Mouse (Mus musculus) hindbrain, embryonic 14.5 days (tissue): ENCODE data around the gene Pnpla1. TPM values are rescaled to one million over a fixed set of nuclear protein-coding genes. Genes with fewer than 3 reads are reported as not detected.
"Not testable (repeated sequence)": the region's sequence is repeated elsewhere in the genome, so short reads cannot be mapped to it uniquely, and the experiment has no call there.

Source experiments
- ATAC-seq: fragments of 200-750 bp; cut with Nextera tagmentation; 2 replicates; pipeline ENCODE4 v1.8.0; 2017; ENCODE audit warnings: moderate number of reproducible peaks, mild to moderate bottlenecking, moderate TSS enrichment, moderate library complexity; ENCODE audit not compliant: low FRiP score
- DNase-seq: peaks from one replicate; pipeline ENCODE4 v3.0.0-alpha.2; 2015; ENCODE audit warnings: low spot score
- H3K27ac ChIP-seq: fragments of 300-500 bp; sonication (generic); 2 replicates; pipeline ENCODE4 v1.5.1; 2014; ENCODE audit warnings: mild to moderate bottlenecking, moderate library complexity
- H3K27me3 ChIP-seq: fragments of 300-500 bp; sonication (generic); 2 replicates; pipeline ENCODE4 v1.6.1; 2014; ENCODE audit warnings: mild to moderate bottlenecking, low read length, mixed read lengths; ENCODE audit not compliant: control insufficient read depth, insufficient read depth
- H3K36me3 ChIP-seq: fragments of 300-500 bp; sonication (generic); replicated peaks from 2 replicates; pipeline ENCODE4 v1.6.1; 2014; ENCODE audit not compliant: control insufficient read depth, insufficient read depth
- H3K4me1 ChIP-seq: fragments of 300-500 bp; sonication (generic); replicated peaks from 2 replicates; pipeline ENCODE4 v1.6.1; 2014; ENCODE audit warnings: antibody characterized with exemption, low read length, mixed read lengths; ENCODE audit not compliant: control insufficient read depth, insufficient read depth
- H3K4me2 ChIP-seq: fragments of 300-500 bp; sonication (generic); replicated peaks from 2 replicates; pipeline ENCODE4 v1.6.1; 2014; ENCODE audit warnings: mild to moderate bottlenecking, moderate library complexity
- H3K4me3 ChIP-seq: fragments of 300-500 bp; sonication (generic); replicated peaks from 2 replicates; pipeline ENCODE4 v1.5.1; 2014; ENCODE audit warnings: mild to moderate bottlenecking, low read length
- H3K9ac ChIP-seq: fragments of 300-500 bp; sonication (generic); 2 replicates; pipeline ENCODE4 v1.6.1; 2014
- H3K9me3 ChIP-seq: fragments of 300-500 bp; sonication (generic); 2 replicates; pipeline ENCODE4 v1.6.1; 2016; ENCODE audit warnings: low read length; ENCODE audit not compliant: control insufficient read depth
- whole genome bisulfite sequencing: fragments of 180-500 bp; shearing (Covaris S2); extraction: QIAGEN DNeasy Blood & Tissue Kit; methylation state at CpG from one replicate; pipeline ENCODE4 v1.1.7; 2014; 5-methylcytosine and 5-hydroxymethylcytosine counted together
- polyA plus RNA-seq: library from polyadenylated mRNA; unstranded; fragments of >200 nt; fragmentation: Nextera tagmentation; extraction: Ambion mirVana; gene quantifications from 2 replicates; pipeline ENCODE4 v1.2.1, GENCODE M21; 2014

Gene Pnpla1
- polyA plus RNA-seq, 1 experiment from 2014 or later, result not detected

GRCm38 (mm10) chr17:28834676-28835075 is 23.5 kb upstream of the Pnpla1 start:
- Histone ChIP-seq H3K27ac (no peak overlapping the region), H3K4me2 (no peak overlapping the region), H3K27me3 (no peaks in the 10 kb centered on the region), H3K4me3 (no peak overlapping the region), H3K4me1 (no peaks in the 10 kb centered on the region), H3K36me3 (peaks cover 83% of the 10 kb centered on the region), H3K9me3 (no peaks in the 10 kb centered on the region), H3K9ac (no peak overlapping the region)
- WGBS, result 82% methylated on average over 10 of the region's 10 CpGs
- no peak for DNase-seq
- no peak for ATAC-seq

DNA sequence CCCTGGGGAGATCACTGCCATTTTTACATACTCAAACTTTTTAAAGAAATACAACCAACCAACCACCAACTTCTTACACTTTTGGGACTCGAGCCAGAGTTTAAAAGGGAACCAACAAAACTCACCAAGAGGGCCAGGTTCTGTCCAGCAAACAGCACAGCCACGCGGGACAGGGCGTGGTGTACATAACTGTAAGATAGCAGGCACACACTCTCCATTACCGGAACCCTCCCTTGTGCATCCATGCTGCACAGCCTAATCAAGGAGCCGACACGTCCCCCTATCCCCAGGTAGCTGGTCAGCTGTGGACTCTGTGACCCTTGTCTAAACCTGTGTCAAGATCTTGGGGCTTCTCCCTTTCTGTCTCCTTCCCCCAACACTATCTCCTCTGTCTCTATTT is 20.4 kb upstream of the Pnpla1 start:
- no peak for ATAC-seq
- 94% methylated on average over 7 of the region's 7 CpGs for whole genome bisulfite sequencing
- H3K36me3 ChIP-seq, result peaks cover 55% of the 10 kb centered on the region

DNA sequence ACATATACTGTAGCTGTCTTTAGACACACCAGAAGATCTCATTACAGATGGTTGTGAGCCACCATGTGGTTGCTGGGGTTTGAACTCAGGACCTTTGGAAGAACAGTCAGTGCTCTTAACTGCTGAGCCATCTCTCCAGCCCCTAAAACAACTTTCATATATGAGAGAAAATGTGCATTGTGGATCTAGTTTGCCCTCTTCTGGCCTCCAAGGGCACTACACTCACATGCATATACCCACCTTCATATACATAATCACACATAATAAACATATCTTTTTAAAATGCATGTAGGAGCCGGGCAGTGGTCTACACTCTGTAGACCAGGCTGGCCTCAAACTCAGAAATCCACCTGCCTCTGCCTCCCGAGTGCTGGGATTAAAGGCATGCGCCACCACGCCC is 16.3 kb upstream of the Pnpla1 start:
- DNase-seq, H3K4me1 ChIP-seq, H3K4me3 ChIP-seq, H3K9me3 ChIP-seq, H3K9ac ChIP-seq, H3K4me2 ChIP-seq, H3K27me3 ChIP-seq, ATAC-seq, H3K27ac ChIP-seq: not testable (repeated sequence)
- 100% methylated on average over 4 of the region's 4 CpGs for WGBS
- H3K36me3 ChIP-seq, result peaks cover 25% of the 10 kb centered on the region

More for the DNA sequence above, 20.4 kb upstream of the Pnpla1 start:
- Histone ChIP-seq H3K4me1 (no peaks in the 10 kb centered on the region), H3K27me3 (no peaks in the 10 kb centered on the region), H3K27ac (no peak overlapping the region), H3K9ac (no peak overlapping the region), H3K9me3 (no peaks in the 10 kb centered on the region), H3K4me2 (no peak overlapping the region), H3K4me3 (no peak overlapping the region)
- DNase-seq, result no peak

- H3K4me3 ChIP-seq, result no peak overlapping the region
- no peak overlapping the region for H3K27ac ChIP-seq
- H3K4me2 ChIP-seq, result no peak overlapping the region
- H3K4me1 ChIP-seq, result no peaks in the 10 kb centered on the region
- H3K9ac ChIP-seq, result no peak overlapping the region
- DNase-seq, result no peak
- H3K27me3 ChIP-seq, result no peaks in the 10 kb centered on the region
- WGBS, result 91% methylated on average over 5 of the region's 5 CpGs
- H3K9me3 ChIP-seq, result no peaks in the 10 kb centered on the region
- peaks cover 8% of the 10 kb centered on the region for H3K36me3 ChIP-seq
- ATAC-seq, result no peak
These were observed 14.5 kb upstream of the Pnpla1 start for GRCm38 (mm10) chr17:28843665-28844064.

DNA sequence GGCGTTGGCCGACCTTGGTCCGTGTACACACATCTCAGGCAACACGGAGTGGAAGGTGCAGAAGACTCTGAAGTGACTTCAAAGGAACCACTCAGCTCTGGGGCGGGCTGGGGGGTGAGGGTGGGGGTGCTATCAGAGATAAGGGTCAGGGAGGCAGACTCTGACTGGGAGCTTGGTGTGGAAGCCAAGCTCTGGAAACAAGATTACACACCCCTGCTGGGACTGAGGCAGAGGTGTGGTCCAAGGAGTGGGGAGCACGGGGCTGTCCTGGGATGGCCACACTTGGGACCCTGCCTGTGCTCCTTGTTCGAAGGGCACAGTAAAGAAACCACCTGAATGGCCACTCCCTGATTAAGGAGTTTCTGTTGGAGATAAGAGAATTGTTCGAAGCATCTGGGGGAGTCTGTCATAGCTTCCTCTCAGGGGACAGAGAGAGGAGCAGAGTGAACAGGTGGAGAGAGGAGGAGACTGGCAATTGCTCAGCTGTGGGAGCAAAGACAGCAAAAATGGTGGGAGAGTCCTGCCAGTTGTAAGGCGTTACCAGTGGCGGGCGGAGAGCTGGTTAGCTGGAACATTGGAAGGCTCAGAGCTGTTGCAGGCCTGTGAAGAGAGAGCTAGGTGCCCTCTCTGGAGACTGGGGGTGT is 11.1 kb upstream of the Pnpla1 start:
- WGBS, result 72% methylated on average over 11 of the region's 11 CpGs
- DNase-seq (no peak), ATAC-seq (no peak)
- Histone ChIP-seq H3K9ac (no peak overlapping the region), H3K9me3 (no peaks in the 10 kb centered on the region; the same call in 1 of the 2 replicates), H3K4me2 (no peak overlapping the region), H3K4me3 (no peak overlapping the region), H3K27me3 (no peaks in the 10 kb centered on the region), H3K36me3 (no peaks in the 10 kb centered on the region), H3K27ac (no peak overlapping the region), H3K4me1 (no peaks in the 10 kb centered on the region)

DNA sequence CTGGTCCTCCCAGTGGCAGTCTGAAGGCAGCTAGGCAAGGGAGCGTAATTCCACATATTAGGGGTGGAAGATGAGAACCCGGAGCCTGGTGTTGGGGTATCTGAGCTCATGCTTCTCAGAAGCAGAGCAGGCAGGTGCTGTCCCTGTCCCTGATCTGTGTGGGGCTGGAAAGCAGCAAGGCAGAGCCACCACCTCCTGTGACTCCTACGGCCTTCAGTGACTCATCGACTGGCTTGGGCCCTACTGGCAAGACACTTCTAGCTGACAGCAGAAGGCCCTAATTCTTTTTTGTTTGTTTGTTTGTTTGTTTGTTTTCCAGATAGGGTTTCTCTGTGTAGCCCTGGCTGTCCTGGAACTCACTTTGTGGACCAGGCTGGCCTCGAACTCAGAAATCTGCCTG is 7.7 kb upstream of the Pnpla1 start:
- Histone ChIP-seq H3K4me3 (no peak overlapping the region), H3K36me3 (no peaks in the 10 kb centered on the region), H3K9ac (no peak overlapping the region), H3K9me3 (no peaks in the 10 kb centered on the region; the same call in 1 of the 2 replicates), H3K4me2 (no peak overlapping the region), H3K27ac (no peak overlapping the region), H3K27me3 (no peaks in the 10 kb centered on the region), H3K4me1 (no peaks in the 10 kb centered on the region)
- DNase-seq (no peak), ATAC-seq (no peak)
- WGBS, result 94% methylated on average over 5 of the region's 5 CpGs

DNA sequence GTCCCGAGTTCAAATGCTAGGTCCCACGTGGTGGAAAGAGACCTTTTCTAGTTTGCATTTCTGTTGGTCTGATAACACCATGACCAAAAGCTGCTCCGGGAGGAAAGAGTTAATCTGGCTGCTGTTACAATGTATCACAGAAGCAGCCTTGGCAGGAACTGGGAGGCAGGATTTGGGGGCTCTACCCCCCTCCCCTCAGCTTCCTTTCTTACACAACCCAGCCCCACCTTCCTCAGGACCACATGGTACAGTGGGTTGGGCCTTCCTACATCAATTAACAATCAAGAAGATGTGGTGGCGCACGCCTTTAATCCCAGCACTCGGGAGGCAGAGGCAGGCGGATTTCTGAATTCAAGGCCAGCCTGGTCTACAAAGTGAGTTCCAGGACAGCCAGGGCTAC is 3.8 kb upstream of the Pnpla1 start:
- H3K27me3 ChIP-seq, result no peaks in the 10 kb centered on the region
- ATAC-seq (no peak), DNase-seq (no peak)
- no peak overlapping the region for H3K4me2 ChIP-seq
- H3K4me1 ChIP-seq, result no peaks in the 10 kb centered on the region
- peaks cover 10% of the 10 kb centered on the region for H3K9me3 ChIP-seq
- WGBS, result 83% methylated on average over 7 of the region's 7 CpGs
- H3K4me3 ChIP-seq, result no peak overlapping the region
- H3K9ac ChIP-seq, result no peak overlapping the region
- H3K27ac ChIP-seq, result no peak overlapping the region
- H3K36me3 ChIP-seq, result no peaks in the 10 kb centered on the region

- Histone ChIP-seq H3K9me3 (peaks cover 10% of the 10 kb centered on the region), H3K4me1 (no peaks in the 10 kb centered on the region), H3K4me3 (no peak overlapping the region), H3K4me2 (no peak overlapping the region), H3K27ac (no peak overlapping the region), H3K9ac (no peak overlapping the region), H3K27me3 (no peaks in the 10 kb centered on the region), H3K36me3 (no peaks in the 10 kb centered on the region)
- DNase-seq, result no peak
- no peak for ATAC-seq
- 80% methylated on average over 9 of the region's 9 CpGs for WGBS
These were observed 2.9 kb upstream of the Pnpla1 start for GRCm38 (mm10) chr17:28855166-28855885.

GRCm38 (mm10) chr17:28856030-28856429 is 2.2 kb upstream of the Pnpla1 start:
- no peak for ATAC-seq
- 60% methylated on average over 3 of the region's 3 CpGs for WGBS
- DNase-seq, result no peak
- Histone ChIP-seq H3K4me2 (no peak overlapping the region), H3K27me3 (no peaks in the 10 kb centered on the region), H3K9me3 (peaks cover 10% of the 10 kb centered on the region), H3K27ac (no peak overlapping the region), H3K4me3 (no peak overlapping the region), H3K36me3 (no peaks in the 10 kb centered on the region), H3K9ac (no peak overlapping the region), H3K4me1 (no peaks in the 10 kb centered on the region)
